Mouse (Mus musculus) erythroblast, embryonic 14.5 days (primary cell): Measurements from ENCODE around the gene Tspan14.

Source experiments
- GATA1 ChIP-seq: IDR thresholded peaks from 2 replicates; pipeline ENCODE4 v1.6.1; 2012; ENCODE audit warnings: low read length, inconsistent platforms, mixed read lengths
- TAL1 ChIP-seq: IDR thresholded peaks from 3 replicates; pipeline ENCODE4 v1.6.1; 2012; ENCODE audit warnings: low read length, inconsistent platforms, mixed read lengths

- TF ChIP-seq GATA1 (no peak), TAL1 (no peak)
These were observed 68.7 kb downstream of the Tspan14 start for GRCm38 (mm10) chr14:40897916-40898315.
